Mouse (Mus musculus) duodenum, adult 2 months (tissue): ENCODE results near the gene Olfr1377. TPM values are rescaled to one million over a fixed set of nuclear protein-coding genes. Genes with fewer than 3 reads are reported as not detected.

ENCODE experiments used
- polyA plus RNA-seq: library from polyadenylated mRNA; depleted of rRNA; stranded (reverse); fragments of >200 nt; gene quantifications from 2 replicates; pipeline ENCODE4 v1.2.3, GENCODE M21; 2012; ENCODE audit warnings: low replicate concordance; rRNA removed

The Olfr1377 gene
- not detected in 2 replicates for polyA plus RNA-seq

GRCm38 (mm10) chr11:50981667-50982066 is at the start of gene Olfr1377:
Gene Olfr1377 (plus strand): TSS chr11:50981967.

GRCm38 (mm10) chr11:50943506-50943905 is 38.3 kb upstream of the Olfr1377 start, which contains the start of gene 4933414I15Rik:
Gene 4933414I15Rik (minus strand): TSS chr11:50943765.

GRCm38 (mm10) chr11:50953665-50954064 is 28.1 kb upstream of the Olfr1377 start, which contains the start of gene Prop1:
Gene Prop1 (minus strand): TSS chr11:50953765.

GRCm38 (mm10) chr11:50966230-50966629 is 15.5 kb upstream of the Olfr1377 start, which contains the start of gene Olfr1378:
Gene Olfr1378 (plus strand): TSS chr11:50966530.

GRCm38 (mm10) chr11:51003296-51003695 is 21.5 kb downstream of the Olfr1377 start, which contains the start of gene Olfr51:
Gene Olfr51 (plus strand): TSS chr11:51003596.

GRCm38 (mm10) chr11:51013936-51014335 is 32.2 kb downstream of the Olfr1377 start, which contains the start of gene Olfr54:
Gene Olfr54 (plus strand): TSS chr11:51014236.

Other genes with a start within 250 kb of the Olfr1377 start
- 0.06 TPM in 2 replicates for gene Zfp354c, start 154.2 kb upstream of the Olfr1377 start, polyA plus RNA-seq
- gene Zfp879, start 140.4 kb upstream of the Olfr1377 start, polyA plus RNA-seq = 0.04 TPM in 1 of 2 replicates, not detected in the other
- not detected in 2 replicates for gene Grm6, start 131.3 kb upstream of the Olfr1377 start, polyA plus RNA-seq
- 0.21 TPM in 1 of 2 replicates, not detected in the other for gene Zfp454, start 94.3 kb upstream of the Olfr1377 start, polyA plus RNA-seq
- 0.12 and 0.19 TPM in 2 replicates for gene Zfp2, start 65.8 kb upstream of the Olfr1377 start, polyA plus RNA-seq
- gene Zfp354b, start 50.3 kb upstream of the Olfr1377 start, polyA plus RNA-seq = not detected in 2 replicates
- gene 4933414I15Rik, start 38.2 kb upstream of the Olfr1377 start, polyA plus RNA-seq = not detected in 2 replicates
- gene Prop1, start 28.2 kb upstream of the Olfr1377 start, polyA plus RNA-seq = 0.15 TPM in 1 of 2 replicates, not detected in the other
- not detected in 2 replicates for gene Olfr1378, start 15.4 kb upstream of the Olfr1377 start, polyA plus RNA-seq
- not detected in 2 replicates for gene Olfr51, start 21.6 kb downstream of the Olfr1377 start, polyA plus RNA-seq
- gene Olfr54, start 32.3 kb downstream of the Olfr1377 start, polyA plus RNA-seq = not detected in 2 replicates
- not detected in 2 replicates for gene Olfr1375, start 66.1 kb downstream of the Olfr1377 start, polyA plus RNA-seq
- 0.14 and 0.16 TPM in 2 replicates for gene Zfp354a, start 77.3 kb downstream of the Olfr1377 start, polyA plus RNA-seq
- not detected in 2 replicates for gene Gm12569, start 238.5 kb downstream of the Olfr1377 start, polyA plus RNA-seq